Mouse (Mus musculus) splenic B cell, adult 2 months (primary cell): Measurements from ENCODE around the gene Man1b1.

Experiments used
- DNase-seq: peaks from one replicate; pipeline ENCODE4 v3.0.0-alpha.2; 2011; ENCODE audit warnings: low read depth, low spot score
- H3K27me3 ChIP-seq: 2 replicates; pipeline ENCODE4 v1.6.1; 2012; ENCODE audit warnings: mild to moderate bottlenecking, low read length, moderate library complexity, mixed read lengths; ENCODE audit not compliant: control insufficient read depth, poor library complexity, insufficient read depth, severe bottlenecking
- H3K36me3 ChIP-seq: 2 replicates; pipeline ENCODE4 v1.6.1; 2012; ENCODE audit warnings: mild to moderate bottlenecking, low read length, moderate library complexity, mixed read lengths; ENCODE audit not compliant: control insufficient read depth, poor library complexity, insufficient read depth, severe bottlenecking

Gene Man1b1

DNA sequence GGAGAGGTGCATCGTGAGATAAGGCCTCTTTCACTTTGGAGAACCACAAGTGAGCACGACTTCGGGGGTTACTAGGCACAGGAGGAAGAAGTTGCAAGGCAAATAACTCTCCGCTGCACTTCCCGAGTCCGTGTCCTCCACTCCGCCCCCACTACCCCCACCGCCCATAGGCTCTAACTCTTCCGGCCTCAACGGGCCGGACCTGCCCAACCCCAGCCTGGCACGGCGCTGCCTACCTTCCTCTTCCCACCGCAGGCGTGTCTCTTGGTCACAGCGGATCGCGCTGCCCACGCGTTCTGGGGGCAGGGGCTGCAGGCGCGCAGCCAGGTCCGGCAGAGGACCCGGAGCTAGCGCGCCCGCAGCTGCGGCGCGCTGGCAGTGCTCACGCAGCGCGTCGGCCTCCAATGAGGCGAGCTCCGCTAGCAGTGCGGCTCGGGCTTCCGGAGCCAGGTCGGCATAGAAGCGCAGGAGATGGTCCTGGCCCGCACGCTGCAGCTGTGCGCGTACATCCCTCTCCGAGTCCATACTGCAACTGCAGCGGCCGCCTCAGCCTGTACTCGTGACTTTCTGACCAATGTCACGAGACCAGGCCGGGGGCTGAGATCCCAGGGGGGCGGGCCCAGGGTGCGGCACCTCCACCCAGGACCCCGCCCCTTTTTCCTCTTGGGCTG is 33.1 kb downstream of the Man1b1 start, which contains the start of gene Uap1l1:
Gene Uap1l1, minus strand, starts transcription at position 592 of the 671 bp plus-strand sequence.
- peak; percentile 81 for DNase-seq
- Histone ChIP-seq H3K36me3 (peaks cover 2% of the 10 kb centered on the region; the same call in 1 of the 2 replicates), H3K27me3 (no peaks in the 10 kb centered on the region)

DNA sequence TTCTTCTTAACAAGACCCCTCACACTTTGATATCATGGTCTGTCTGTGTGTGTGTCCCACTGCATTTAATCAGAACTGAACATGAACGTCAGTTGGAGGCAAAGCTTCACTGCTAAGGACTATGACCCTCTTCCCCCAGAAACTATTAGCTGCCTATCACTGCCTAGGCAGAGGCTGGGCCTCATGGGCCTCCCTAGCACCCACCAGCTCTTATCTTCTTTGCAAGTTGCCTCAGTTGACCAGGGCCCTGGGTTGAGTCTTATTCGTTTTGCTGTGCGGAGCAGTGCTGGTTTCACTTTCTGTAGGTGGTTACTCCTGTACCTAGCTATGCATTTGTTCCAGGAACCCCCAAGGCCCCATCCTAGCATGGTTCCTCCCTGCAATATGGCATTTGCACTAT is 37.9 kb downstream of the Man1b1 start:
- no peaks in the 10 kb centered on the region for H3K36me3 ChIP-seq
- H3K27me3 ChIP-seq = no peaks in the 10 kb centered on the region
- DNase-seq = no peak

DNA sequence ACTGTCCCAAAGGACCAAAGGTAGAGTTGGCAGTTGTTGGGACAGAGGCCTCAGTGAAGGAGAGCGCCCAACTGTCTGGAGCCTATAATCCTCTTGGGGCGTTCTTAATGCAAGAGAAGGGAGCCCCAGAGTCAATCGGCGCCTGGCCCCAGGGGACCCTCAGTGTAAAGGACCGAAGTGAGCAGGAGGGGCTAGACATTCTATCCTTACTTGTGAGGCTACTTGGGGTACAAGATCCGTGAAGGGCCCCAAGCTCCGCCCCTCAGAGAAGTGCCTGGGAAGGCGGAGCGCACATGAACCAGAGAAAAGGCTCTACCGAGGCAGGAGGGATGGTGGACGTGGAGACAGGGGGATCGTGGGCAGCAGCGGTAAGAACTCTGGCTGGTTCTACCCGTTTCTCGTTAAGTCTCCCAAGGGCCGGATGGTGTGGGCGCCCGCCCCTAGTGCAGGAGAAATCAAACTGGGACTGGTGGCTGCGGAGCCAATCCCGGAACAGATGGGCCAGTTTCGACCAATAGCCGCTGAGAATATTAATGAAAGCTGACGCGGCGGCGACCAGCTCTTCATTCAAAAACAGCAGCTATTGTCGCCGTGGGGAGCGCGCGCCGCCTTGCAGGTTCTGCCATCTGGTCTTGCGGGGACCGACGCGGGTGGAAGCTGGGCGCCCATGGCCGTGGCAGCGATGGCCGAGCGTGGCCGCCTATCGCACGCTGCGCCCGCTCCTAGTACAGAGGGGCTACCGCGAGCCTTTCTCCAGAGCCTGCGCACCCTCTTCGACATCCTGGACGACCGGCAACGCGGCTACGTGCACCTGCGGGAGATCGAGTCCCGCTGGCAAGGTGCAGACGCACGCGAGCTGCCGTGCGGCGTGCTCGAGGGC is 39.9 kb downstream of the Man1b1 start, which contains the start of gene Sapcd2:
Gene Sapcd2, plus strand, starts transcription at position 558 of the 880 bp plus-strand sequence.
- Histone ChIP-seq H3K27me3 (no peaks in the 10 kb centered on the region), H3K36me3 (no peaks in the 10 kb centered on the region)
- peak; percentile 89 for DNase-seq

DNA sequence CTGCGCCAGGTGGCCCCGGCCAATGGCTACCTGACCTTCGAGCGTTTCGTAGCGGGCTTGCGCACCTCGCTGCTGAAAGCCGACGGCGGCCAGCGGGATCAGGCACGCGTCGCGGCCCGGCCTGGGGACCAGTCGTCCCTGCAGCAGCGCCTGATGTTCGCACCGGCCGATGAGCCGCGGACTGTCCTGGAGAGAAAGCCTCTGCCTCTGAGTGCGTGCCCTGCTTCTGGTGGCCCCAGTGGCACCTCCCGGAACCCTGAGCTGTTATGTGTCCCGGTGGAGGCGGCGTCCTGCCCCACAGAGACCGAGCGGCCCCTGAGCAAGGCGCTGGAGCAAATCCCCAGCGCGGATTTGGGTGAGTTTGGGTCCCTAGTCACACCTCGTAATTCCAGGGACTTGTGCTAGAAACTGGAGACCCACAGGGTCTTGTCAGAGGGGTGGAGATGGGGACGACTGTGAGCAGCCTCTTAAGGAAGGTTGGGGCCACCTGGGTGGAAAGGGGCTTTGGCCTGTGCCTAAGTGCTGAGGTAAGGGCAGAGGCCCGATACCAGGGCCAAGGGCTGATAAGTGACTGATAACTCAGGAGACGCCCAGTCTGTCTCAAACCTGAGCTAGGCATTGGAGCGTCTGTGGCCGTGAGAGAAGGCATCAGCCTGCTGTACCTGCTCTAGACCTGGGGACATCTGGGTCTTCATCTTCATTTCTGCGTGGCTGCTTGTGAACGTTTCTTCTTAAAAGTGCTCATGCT is 40.7 kb downstream of the Man1b1 start:
- Histone ChIP-seq H3K27me3 (no peaks in the 10 kb centered on the region), H3K36me3 (no peaks in the 10 kb centered on the region)
- DNase-seq = no peak

DNA sequence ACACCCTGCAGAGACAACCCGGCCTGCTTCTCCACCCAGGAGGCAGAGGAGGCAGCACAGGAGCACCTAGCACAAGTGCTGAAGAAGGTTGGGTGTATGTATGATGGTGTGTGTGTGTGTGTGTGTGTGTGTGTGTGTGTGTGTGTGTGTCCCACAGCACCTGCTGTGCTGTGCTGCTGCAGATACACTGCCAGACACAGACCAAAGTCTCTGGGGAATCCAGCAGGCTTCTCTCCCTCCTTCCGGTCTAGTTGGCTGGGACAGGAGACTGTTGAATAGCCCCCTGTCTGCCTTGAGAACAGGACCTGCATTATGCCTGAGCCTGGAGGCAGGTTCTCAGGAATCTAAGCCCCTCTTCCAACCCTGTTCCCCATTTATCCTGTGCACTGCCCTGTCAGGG is 41.3 kb downstream of the Man1b1 start:
- H3K36me3 ChIP-seq = no peaks in the 10 kb centered on the region
- no peaks in the 10 kb centered on the region for H3K27me3 ChIP-seq
- DNase-seq = no peak

DNA sequence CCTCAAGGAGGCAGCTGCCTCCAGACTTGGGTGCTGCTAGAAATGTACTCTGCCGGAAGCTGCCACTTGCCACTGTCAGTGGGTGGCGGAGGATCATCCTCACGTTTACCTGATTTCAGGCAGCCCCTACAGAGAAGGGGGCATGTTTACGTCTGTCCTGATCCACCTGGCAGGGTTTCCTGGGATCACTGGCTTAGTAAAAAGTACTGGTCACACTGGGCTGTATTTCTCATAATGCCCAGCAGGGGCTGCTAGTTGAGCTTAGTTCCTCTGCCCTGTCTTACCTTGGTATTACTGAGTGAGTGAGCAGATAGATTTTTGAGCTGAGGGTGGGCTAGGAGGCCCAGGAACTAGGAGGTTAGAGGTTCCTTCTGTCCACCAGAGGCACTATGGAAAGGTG is 44.5 kb downstream of the Man1b1 start:
- Histone ChIP-seq H3K27me3 (no peaks in the 10 kb centered on the region), H3K36me3 (no peaks in the 10 kb centered on the region)
- peak; percentile 68 for DNase-seq

DNA sequence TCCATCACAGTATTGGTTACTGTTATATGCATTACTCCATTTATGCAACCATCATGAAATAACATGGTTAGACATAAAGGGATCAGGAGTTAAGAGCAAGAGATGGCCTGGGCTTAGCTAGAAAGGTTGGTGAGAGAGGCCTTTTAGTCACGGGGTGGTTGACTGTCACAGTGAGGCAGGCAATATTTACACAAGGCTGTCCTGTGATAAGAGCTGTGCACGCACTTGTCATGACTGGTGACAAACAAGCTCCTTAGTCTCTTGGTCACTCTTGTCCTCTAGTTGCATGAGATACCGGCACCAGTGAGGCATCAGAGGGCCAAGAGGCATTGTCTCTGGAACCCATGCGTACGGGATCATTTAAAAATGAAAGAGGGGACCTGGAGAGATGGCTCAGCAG is 52.4 kb downstream of the Man1b1 start:
- Histone ChIP-seq H3K36me3 (no peaks in the 10 kb centered on the region), H3K27me3 (no peaks in the 10 kb centered on the region)
- DNase-seq = no peak

DNA sequence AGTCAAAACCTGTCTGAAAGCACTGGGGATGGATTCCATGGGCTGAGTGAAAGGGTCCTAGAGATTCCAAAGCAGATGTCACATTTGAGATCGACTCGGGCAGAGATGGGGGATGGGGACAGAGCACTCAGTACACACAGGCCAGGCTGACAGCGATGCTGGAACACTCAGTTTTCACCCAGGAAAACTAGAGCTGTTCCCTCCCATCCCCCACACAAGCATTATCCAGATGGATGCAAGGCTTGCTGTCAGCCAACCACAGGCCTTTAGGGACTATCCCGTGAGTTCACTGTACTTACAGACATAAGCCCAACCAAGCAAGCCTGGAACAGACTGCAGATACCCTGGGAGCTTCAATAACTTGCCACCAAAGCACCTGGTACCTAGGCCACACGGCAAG is 59.1 kb downstream of the Man1b1 start:
- no peaks in the 10 kb centered on the region for H3K36me3 ChIP-seq
- DNase-seq = no peak

DNA sequence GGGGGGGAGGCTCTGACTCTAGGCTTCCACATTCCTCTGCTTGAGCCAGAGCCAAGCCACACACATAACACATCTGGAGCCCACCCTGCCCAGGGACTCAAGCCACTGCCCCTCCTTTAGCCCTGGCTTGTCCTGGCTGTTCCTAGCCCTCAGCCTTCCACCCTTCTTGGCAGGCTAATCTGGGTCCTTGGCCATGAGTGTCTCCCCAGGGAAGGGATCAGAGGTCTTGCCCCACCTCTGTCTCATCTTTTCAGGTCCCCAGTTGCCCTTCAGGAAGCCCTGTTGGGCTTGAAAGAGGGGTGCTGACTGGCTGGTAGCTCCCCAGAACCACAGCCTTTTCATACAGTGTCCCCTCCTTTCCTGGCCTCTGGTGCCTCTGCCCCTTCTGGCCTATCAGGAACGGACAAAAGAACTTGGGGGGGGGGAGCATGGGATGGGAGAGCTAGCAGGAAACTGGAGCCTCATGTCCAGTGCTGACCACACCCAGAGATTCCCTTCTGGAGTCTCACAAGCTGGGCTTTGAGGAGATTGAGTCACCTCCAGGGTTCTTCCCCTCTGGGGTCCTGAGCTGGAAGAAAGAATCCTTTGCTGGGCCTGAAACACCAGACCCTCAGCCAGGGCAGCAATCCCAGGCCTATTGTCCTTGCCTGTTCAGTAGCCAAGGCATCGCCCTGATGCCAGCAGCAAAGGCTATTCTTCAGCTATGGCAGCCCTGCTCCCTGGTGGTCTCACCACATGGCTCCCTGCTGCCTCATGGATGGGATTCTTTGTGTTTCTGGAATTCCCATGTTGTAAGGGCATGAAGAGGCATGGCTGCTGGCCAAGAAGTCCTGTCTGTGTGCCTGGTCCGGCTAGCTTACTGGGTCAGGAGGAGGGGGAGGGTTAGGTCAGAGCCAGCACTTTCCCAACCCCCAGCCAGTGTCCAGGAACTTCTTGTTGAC is 62.4 kb downstream of the Man1b1 start:
- H3K36me3 ChIP-seq = no peaks in the 10 kb centered on the region
- H3K27me3 ChIP-seq = no peaks in the 10 kb centered on the region
- no peak for DNase-seq

More for the DNA sequence above, 59.1 kb downstream of the Man1b1 start:
- no peaks in the 10 kb centered on the region for H3K27me3 ChIP-seq

DNA sequence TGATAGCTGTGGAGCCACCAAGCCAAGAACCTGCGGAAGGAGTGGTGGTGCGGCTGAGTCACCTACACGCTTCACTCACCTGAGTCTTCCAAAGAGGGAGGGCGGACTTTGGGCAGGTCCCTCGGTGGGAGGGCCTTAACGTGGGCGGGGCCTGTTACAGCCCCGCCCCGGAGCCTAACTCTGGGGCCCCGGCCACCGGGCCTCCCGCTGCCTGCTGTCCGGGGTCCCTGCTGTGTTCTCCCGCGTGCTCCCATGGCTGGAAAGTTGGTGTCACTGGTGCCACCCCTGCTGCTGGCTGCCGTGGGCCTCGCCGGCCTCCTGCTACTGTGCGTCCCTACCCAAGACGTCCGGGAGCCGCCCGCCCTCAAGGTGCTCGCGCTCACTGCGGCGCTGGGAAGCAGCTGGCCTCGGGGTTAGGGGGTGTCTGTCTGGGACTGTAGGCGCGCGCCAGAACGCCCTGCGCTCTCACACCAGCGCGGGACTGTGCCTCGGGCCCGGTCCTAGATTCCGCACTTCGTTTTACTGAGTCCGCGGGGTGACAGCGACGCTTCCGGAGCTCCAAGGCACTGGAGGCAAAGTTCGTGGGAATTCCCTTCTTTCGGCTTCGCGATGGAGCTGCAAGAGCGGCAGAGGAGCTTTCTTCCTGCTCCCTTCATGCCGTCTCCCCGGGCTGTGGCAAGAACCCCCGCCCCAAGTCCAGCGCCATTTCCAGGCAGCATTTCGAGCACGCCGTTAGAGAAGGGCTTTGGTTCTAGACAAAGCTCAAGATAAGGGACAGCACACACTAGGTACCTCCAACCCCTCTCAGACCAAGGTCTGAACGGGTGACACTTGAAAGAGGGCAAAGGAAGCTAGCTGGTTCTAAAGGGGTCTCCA is 63.8 kb downstream of the Man1b1 start, which contains the start of gene Entpd2:
Gene Entpd2, plus strand, starts transcription at position 154 of the 876 bp plus-strand sequence.
- no peaks in the 10 kb centered on the region for H3K27me3 ChIP-seq
- H3K36me3 ChIP-seq = no peaks in the 10 kb centered on the region
- DNase-seq = peak; percentile 36

DNA sequence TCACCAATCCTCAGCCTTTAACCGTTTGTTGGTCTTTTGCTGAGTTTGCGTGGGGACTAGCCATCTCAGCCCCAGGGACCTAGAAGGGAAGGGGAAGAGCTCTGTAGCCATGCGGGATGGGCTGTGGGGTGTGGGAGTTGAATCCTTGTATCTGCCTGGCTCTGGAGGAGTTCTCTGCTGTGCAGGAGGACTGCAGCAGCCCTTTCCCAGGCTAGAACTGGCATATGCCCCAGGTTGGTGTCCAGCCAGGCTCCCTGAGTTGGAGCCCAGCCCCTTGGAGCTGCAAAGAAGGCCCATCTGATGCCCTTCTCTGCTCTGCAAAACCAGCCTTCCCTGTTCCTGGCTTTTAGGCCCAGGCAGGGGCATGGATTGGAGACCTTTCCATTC is 64.5 kb downstream of the Man1b1 start:
- H3K36me3 ChIP-seq = no peaks in the 10 kb centered on the region
- no peak for DNase-seq
- H3K27me3 ChIP-seq = no peaks in the 10 kb centered on the region

DNA sequence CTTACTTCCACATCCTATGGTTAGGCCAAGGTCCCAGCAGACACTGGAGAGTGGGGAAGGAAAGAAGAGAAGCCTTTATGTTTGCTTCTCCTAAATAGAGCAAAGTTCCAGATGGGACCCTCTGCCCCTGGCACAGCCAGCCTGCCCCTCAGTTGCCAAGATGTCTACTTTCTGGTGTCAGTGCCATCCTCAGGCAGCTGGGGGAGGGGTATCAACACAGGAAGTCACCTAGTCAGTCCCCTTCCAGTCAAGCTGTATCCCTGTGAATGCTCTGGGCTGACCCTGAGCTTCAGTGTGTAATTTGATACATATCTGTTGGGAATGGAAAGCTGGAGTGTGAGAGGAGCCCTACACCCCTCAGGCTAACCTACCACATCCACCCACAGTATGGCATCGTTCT is 64.9 kb downstream of the Man1b1 start:
- no peaks in the 10 kb centered on the region for H3K36me3 ChIP-seq
- no peaks in the 10 kb centered on the region for H3K27me3 ChIP-seq
- DNase-seq = no peak

DNA sequence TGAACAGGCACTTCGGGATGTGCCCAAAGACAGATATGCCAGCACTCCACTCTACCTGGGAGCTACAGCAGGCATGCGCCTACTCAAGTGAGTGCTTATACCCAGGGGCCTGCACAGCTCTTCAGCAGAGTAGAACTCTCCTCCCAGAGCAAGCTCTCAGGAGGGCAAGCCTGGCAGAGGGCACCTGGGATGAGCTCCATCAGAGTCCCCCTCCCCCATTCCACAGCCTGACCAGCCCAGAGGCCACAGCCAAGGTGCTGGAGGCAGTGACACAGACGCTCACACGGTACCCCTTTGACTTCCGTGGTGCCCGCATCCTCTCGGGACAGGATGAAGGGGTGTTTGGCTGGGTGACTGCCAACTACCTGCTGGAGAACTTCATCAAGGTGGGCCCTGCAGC is 65.9 kb downstream of the Man1b1 start:
- DNase-seq = no peak
- H3K27me3 ChIP-seq = no peaks in the 10 kb centered on the region

More for the DNA sequence above, 65.9 kb downstream of the Man1b1 start:
- H3K36me3 ChIP-seq = no peaks in the 10 kb centered on the region
